Mouse (Mus musculus) ovary, postnatal 36 days (tissue): ENCODE measurements at regions not wholly inside any gene's neighbourhood (a gene's known extent, or its start where the extent isn't known, plus 50 kb on each side); places are given as distances from the start of the nearest gene placed in this dataset.

Experiments used
- DNase-seq: peaks from one replicate; pipeline ENCODE4 v3.0.0; 2022; ENCODE audit warnings: low spot score, mixed read lengths

DNA sequence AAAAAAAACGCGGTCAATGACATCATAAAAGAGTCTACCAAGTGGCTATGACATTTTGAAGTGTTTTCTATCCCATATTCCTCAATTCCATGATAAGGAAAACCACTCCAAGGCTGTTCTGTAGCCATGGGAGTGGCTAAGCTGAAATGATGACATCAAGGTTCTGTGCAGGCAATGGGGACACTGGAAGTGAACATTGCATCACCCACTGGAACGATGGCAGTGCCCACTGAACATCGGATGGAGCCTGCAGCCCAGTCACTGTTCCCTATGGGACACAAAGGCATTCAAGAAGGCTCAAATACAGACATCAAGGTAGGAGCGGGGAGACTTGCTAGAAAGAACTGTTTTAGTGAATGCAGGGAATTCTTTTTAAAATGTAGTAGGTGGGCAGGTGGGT is 410.8 kb downstream of the Cd83 start:
- no peak for DNase-seq

GRCm38 (mm10) chr13:44206042-44206441 is 421.5 kb downstream of the Cd83 start:
- DNase-seq = no peak

- no peak for DNase-seq
These were observed 421.9 kb downstream of the Cd83 start for GRCm38 (mm10) chr13:44206448-44206847.

DNA sequence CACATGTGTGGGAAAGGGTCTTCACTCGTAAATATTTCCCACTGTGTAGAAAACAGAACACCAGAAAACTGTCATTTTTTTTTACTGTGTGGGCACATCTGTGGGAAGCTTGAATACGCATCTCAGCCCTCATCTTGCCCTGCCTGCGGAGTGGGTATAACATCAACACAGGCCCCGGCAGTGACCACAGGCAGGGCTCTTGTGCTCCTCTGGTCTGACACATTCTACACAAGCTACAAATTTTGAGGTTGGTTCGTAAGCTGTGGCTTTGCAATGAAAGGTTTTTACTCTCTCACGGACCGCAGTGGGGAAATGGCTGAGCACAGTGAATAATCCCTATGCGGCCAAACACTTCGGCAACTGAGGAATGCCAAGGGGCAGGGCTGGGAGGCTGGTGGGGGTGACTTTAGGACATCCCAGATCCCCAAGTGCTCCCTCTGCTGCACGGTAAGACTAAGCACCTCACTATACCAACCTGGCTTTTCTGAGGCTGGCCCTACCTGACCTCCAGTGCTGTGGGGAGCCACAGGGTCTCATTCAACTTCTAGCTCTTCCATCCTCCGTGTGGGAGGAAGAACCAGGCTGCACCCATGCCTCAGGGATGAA is 422.9 kb downstream of the Cd83 start:
- no peak for DNase-seq

GRCm38 (mm10) chr13:44209036-44209435 is 424.5 kb downstream of the Cd83 start:
- no peak for DNase-seq

GRCm38 (mm10) chr13:44210123-44210522 is 425.5 kb downstream of the Cd83 start:
- no peak for DNase-seq

- no peak for DNase-seq
These were observed 427.8 kb downstream of the Cd83 start for GRCm38 (mm10) chr13:44212356-44212755.

- DNase-seq = no peak
These were observed 428.4 kb downstream of the Cd83 start for GRCm38 (mm10) chr13:44212936-44213335.

GRCm38 (mm10) chr13:44218266-44218665 is 433.7 kb downstream of the Cd83 start:
- no peak for DNase-seq

DNA sequence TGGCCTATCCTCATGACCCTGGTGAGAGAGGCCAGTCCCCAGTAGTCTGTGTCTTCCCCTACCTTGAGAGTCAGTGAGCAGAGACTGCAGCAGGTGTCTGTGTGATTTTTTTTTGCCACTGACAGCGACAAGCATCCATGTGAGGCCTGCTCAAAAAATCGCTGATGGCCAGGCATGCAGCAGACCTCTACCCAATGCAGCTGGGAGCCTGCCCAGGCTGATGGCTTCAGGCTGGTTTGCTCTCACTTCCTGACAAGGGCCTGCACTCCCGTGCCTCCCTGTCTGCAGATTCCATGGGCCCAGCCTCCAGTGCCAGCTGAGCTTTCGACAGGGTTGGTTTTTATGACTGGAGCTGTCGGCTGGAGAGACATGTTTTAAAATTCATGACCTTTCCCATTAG is 437.1 kb downstream of the Cd83 start:
- no peak for DNase-seq

- no peak for DNase-seq
These were observed 437.8 kb downstream of the Cd83 start for GRCm38 (mm10) chr13:44222335-44222734.

- DNase-seq = no peak
These were observed 443.3 kb downstream of the Cd83 start for GRCm38 (mm10) chr13:44227706-44228459.

GRCm38 (mm10) chr13:44228540-44229135 is 444.1 kb downstream of the Cd83 start:
- no peak for DNase-seq

- no peak for DNase-seq
These were observed 444.6 kb downstream of the Cd83 start for GRCm38 (mm10) chr13:44229136-44229611.

GRCm38 (mm10) chr13:44231403-44231802 is 446.8 kb downstream of the Cd83 start:
- DNase-seq = no peak

- DNase-seq = no peak
These were observed 447.5 kb downstream of the Cd83 start for GRCm38 (mm10) chr13:44231868-44232715.

DNA sequence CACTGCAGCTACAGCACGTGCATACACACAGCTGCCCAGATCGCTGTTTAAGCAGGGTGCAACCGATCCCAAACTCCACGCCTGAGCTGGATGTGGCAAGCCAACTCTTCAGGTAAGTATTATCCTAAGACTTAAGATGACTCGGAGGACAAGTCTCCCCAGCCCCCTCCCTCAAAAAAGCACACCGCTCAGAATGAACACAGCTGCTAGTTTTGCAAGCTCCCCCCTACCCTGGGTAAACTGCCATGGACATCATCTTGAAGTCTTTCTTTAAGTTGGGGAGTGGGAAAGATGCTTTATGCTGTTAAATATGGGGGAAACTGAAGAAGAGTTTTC is 448.1 kb downstream of the Cd83 start:
- no peak for DNase-seq

DNA sequence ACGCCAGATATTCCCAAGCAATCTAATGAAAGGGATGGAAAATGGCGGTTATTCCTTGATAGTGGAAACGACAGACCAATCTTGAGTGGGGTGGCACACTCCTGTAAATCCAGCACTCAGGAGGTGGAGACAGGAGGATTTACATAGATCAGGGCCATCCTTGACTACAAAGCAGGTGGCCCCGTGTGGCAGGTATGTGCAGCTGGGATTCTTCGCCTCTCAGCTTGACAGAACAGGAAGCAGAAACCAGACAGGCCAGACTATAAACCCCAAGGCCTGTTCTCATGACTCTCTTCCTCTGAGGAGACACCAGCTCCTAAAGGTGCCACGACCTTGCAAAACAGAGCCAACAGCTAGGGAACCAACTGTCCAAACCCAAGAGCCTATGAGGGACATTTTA is 449.7 kb downstream of the Cd83 start:
- DNase-seq = no peak

DNA sequence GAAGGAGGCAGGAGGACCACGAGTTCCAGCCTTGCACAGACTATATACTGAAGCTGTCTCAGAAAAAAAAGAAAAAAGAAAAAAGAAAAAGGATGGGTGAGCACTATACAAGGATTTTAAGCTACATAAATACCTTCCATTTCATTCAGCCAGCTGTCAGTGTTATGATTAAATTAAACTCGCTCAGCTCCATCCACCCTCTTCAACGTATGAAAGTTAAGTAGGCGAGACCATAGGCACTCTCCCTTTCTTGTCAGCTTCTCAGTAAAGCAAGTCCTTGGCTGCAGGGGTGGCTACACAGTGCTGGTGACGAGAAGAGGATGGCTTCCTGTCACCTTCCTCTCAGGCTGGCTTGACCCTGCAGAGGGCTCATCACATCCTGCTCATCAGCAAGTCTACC is 450.7 kb downstream of the Cd83 start:
- DNase-seq = no peak

DNA sequence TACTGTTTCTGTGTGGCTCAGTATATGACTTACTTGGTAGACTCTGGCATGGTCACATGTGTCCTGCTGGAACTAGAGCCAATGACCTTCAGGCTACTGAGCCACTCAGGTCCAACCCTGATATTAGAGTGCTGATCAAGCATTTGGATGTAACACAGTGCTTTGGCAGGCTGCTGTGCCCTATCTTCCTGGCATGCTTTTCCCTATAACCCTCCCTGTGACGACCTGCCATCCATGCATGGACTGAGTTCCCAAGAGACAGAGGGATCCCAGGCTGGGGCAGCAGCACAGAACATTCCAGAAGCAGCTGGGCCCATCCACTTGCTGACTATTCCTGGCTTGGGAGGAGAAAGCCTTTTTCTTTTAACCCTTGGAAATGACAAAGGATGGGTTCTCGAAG is 451.4 kb downstream of the Cd83 start:
- no peak for DNase-seq

- no peak for DNase-seq
These were observed 453.7 kb downstream of the Cd83 start for GRCm38 (mm10) chr13:44238308-44238707.

GRCm38 (mm10) chr13:44243211-44243610 is 458.6 kb downstream of the Cd83 start:
- DNase-seq = no peak
